Mouse (Mus musculus): ENCODE data around the gene Dip2b.

Gene Dip2b

GRCm38 (mm10) chr15:100126456-100127107 lies 88.1 kb downstream of the Dip2b start:
- peak; percentile 68 for DNase-seq (ENCODE audit: low read depth, low spot score)

GRCm38 (mm10) chr15:100129151-100129790 lies 90.8 kb downstream of the Dip2b start:
- no peak for DNase-seq (ENCODE audit: low read depth, low spot score)

GRCm38 (mm10) chr15:100139665-100140064 lies 101.2 kb downstream of the Dip2b start:
- no peak for DNase-seq (ENCODE audit: low read depth, low spot score)

- no peak for DNase-seq (ENCODE audit: low read depth, low spot score)
Observed at GRCm38 (mm10) chr15:100140428-100140827, 102.0 kb downstream of the Dip2b start.

- DNase-seq (ENCODE audit: low read depth, low spot score), result no peak
Observed at GRCm38 (mm10) chr15:100143091-100143801, 104.8 kb downstream of the Dip2b start.

GRCm38 (mm10) chr15:100144854-100145824 lies 106.7 kb downstream of the Dip2b start:
- DNase-seq (ENCODE audit: low read depth, low spot score), result no peak

- no peak for DNase-seq (ENCODE audit: low read depth, low spot score)
Observed at GRCm38 (mm10) chr15:100145917-100146316, 107.5 kb downstream of the Dip2b start.

- DNase-seq (ENCODE audit: low read depth, low spot score), result no peak
Observed at GRCm38 (mm10) chr15:100150593-100150992, 112.1 kb downstream of the Dip2b start.

- DNase-seq (ENCODE audit: low read depth, low spot score), result no peak
Observed at GRCm38 (mm10) chr15:100152321-100152720, 113.9 kb downstream of the Dip2b start.

- no peak for DNase-seq (ENCODE audit: low read depth, low spot score)
Observed at GRCm38 (mm10) chr15:100153024-100153423, 114.6 kb downstream of the Dip2b start.

GRCm38 (mm10) chr15:100156095-100156707 lies 117.7 kb downstream of the Dip2b start:
- DNase-seq (ENCODE audit: low read depth, low spot score), result no peak

GRCm38 (mm10) chr15:100156781-100157470 lies 118.5 kb downstream of the Dip2b start:
- no peak for DNase-seq (ENCODE audit: low read depth, low spot score)

GRCm38 (mm10) chr15:100158985-100159384 lies 120.5 kb downstream of the Dip2b start:
- DNase-seq (ENCODE audit: low read depth, low spot score), result no peak

GRCm38 (mm10) chr15:100161747-100162280 lies 123.3 kb downstream of the Dip2b start:
- no peak for DNase-seq (ENCODE audit: low read depth, low spot score)

- DNase-seq (ENCODE audit: low read depth, low spot score), result no peak
Observed at GRCm38 (mm10) chr15:100163381-100164051, 125.1 kb downstream of the Dip2b start.

GRCm38 (mm10) chr15:100166464-100166863 lies 128.0 kb downstream of the Dip2b start:
- no peak for DNase-seq (ENCODE audit: low read depth, low spot score)

- DNase-seq (ENCODE audit: low read depth, low spot score), result no peak
Observed at GRCm38 (mm10) chr15:100167791-100168190, 129.3 kb downstream of the Dip2b start.

- DNase-seq (ENCODE audit: low read depth, low spot score), result no peak
Observed at GRCm38 (mm10) chr15:100168191-100168606, 129.7 kb downstream of the Dip2b start.

GRCm38 (mm10) chr15:100175176-100175575 lies 136.7 kb downstream of the Dip2b start:
- no peak for DNase-seq (ENCODE audit: low read depth, low spot score)

- DNase-seq (ENCODE audit: low read depth, low spot score), result no peak
Observed at GRCm38 (mm10) chr15:100177167-100177566, 138.7 kb downstream of the Dip2b start.
